Mouse (Mus musculus) heart, adult 2 months (tissue): ENCODE measurements around the gene Slc7a9. TPM values are rescaled to one million over a fixed set of nuclear protein-coding genes. Genes with fewer than 3 reads are reported as not detected.

Experiments used
- DNase-seq, 2 experiments: peaks; one replicate each; pipeline ENCODE4 v3.0.0; 2021
- H3K27ac ChIP-seq: fragments of 200-600 bp; 2 replicates; pipeline ENCODE4 v1.8.1; 2022
- H3K27me3 ChIP-seq: fragments of 200-500 bp; 2 replicates; pipeline ENCODE4 v1.6.1; 2012; ENCODE audit warnings: mild to moderate bottlenecking, low read length, inconsistent platforms, mixed read lengths; ENCODE audit not compliant: control insufficient read depth, insufficient read depth
- H3K36me3 ChIP-seq: fragments of 200-500 bp; 2 replicates; pipeline ENCODE4 v1.6.1; 2012; ENCODE audit warnings: low read length, inconsistent platforms; ENCODE audit not compliant: control insufficient read depth, insufficient read depth
- H3K4me1 ChIP-seq: fragments of 200-500 bp; 2 replicates; pipeline ENCODE4 v1.6.1; 2011; ENCODE audit warnings: low read length; ENCODE audit not compliant: control insufficient read depth, insufficient read depth
- H3K4me3 ChIP-seq: fragments of 200-600 bp; 2 replicates; pipeline ENCODE4 v1.8.1; 2022
- H3K79me2 ChIP-seq: fragments of 200-500 bp; replicated peaks from 2 replicates; pipeline ENCODE4 v1.6.1; 2012; ENCODE audit warnings: mild to moderate bottlenecking, inconsistent platforms, low read length, moderate library complexity, mixed read lengths; ENCODE audit not compliant: control insufficient read depth, insufficient read depth
- H3K9ac ChIP-seq: fragments of 200-500 bp; 2 replicates; pipeline ENCODE4 v1.6.1; 2012; ENCODE audit warnings: low read depth, mild to moderate bottlenecking, control low read depth, inconsistent platforms, low read length, mixed read lengths
- CTCF ChIP-seq: fragments of 200-600 bp; IDR thresholded peaks from 2 replicates; pipeline ENCODE4 v1.8.1; 2022; ENCODE audit warnings: antibody characterized with exemption, mild to moderate bottlenecking, moderate library complexity
- EP300 ChIP-seq: fragments of 200-500 bp; IDR thresholded peaks from 2 replicates; pipeline ENCODE4 v1.6.1; 2011; ENCODE audit warnings: low read depth, low read length, control low read depth; ENCODE audit not compliant: insufficient read depth
- POLR2A ChIP-seq: fragments of 200-500 bp; IDR thresholded peaks from 2 replicates; pipeline ENCODE4 v1.6.1; 2011; ENCODE audit warnings: mild to moderate bottlenecking, low read depth, low read length, control low read depth; ENCODE audit not compliant: insufficient read depth
- WGBS: fragments of 180-500 bp; shearing (Covaris S2); methylation state at CpG from one replicate; pipeline ENCODE4 v1.1.7; 2018; 5-methylcytosine and 5-hydroxymethylcytosine counted together
- intact Hi-C: fragments of 180-260 bp; cut with DNase I; formaldehyde crosslinking; loops from one replicate; pipeline ENCODE4 v1.15.1; 2025
- polyA plus RNA-seq: library from polyadenylated mRNA; depleted of rRNA; stranded (reverse); fragments of >200 nt; gene quantifications from 2 replicates; pipeline ENCODE4 v1.2.3, GENCODE M21; 2012
- total RNA-seq, 2 experiments: library from RNA; stranded (reverse); gene quantifications; 2 replicates each; pipeline ENCODE4 v1.2.3; 2021

The Slc7a9 gene
- total and polyA plus RNA-seq, 3 experiments = not detected

DNA sequence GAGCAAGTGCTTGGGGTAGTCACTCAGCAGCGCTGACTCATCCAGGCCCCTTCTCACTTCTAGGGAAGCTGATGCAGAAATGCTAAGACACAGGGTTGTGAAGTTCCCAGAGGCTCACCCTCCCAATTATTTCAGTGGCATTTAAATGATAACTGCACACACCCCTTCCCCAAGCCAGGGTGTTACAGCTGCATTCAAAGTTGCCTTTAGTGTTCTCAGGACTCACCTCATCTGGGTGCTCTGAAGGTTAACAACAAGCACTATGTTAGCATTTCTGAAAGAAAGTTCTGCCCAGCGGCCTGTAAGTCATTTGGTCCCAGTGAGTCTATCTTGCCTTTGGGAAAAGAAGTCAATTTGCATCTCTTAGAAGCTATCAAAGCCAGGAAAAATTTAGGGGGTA lies 19.3 kb downstream of the Slc7a9 start:
- TF ChIP-seq POLR2A = no peak
- TF ChIP-seq EP300 = no peak
- TF ChIP-seq CTCF = no peak
- DNase-seq = no peak
- intact Hi-C loops = no loop called here
- no peak overlapping the region for H3K27ac ChIP-seq
- no peak overlapping the region for H3K4me3 ChIP-seq
- no peaks in the 10 kb centered on the region for H3K36me3 ChIP-seq
- WGBS = 72% methylated on average over 2 of the region's 2 CpGs
- H3K79me2 ChIP-seq = no peaks in the 10 kb centered on the region
- H3K27me3 ChIP-seq = no peaks in the 10 kb centered on the region
- no peak overlapping the region for H3K9ac ChIP-seq
- no peaks in the 10 kb centered on the region for H3K4me1 ChIP-seq

DNA sequence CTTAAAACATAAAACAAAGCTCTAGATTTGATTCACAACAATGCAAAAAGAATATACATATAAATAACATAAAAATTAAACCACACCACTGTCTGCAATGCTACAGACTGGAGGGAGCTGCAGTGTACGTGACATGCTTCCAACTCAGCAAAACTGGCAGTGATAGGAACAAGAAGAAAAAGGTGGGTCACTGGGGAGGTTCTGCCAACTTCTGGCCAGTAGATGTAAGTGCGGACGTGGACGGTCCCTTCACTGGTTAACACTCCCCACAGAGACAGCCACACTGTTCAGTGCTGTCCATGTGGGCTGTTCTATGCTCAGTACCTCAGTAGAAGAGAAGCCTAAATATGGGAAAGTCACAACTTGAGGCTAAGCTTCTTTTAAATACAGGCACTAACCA lies 22.2 kb downstream of the Slc7a9 start:
- Histone ChIP-seq H3K4me1 (no peaks in the 10 kb centered on the region), H3K4me3 (no peak overlapping the region), H3K9ac (no peak overlapping the region), H3K27me3 (no peaks in the 10 kb centered on the region), H3K36me3 (no peaks in the 10 kb centered on the region), H3K27ac (no peak overlapping the region), H3K79me2 (no peaks in the 10 kb centered on the region)
- TF ChIP-seq EP300 (no peak), POLR2A (no peak), CTCF (no peak)
- DNase-seq = no peak
- intact Hi-C loops = no loop called here
- WGBS = 44% methylated on average over 4 of the region's 4 CpGs

DNA sequence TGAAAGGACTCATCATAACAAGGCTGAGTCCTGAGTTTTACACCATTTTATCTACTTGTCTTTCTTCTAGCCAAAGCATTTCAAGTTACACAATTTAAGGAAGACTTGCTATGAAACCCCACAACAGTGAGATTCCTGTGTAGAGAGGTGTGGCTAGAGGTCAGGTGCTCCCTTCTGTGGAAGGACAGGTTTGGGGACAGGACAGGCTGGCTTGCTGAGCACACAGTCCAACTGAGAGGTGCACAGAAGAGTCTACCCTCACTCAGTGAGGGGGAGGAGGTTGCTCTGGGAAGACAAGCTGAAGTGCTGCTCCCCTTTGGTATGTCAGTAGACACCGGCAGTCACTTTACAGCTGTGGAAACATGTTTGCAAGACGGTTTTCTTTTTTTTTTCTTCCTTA lies 27.9 kb downstream of the Slc7a9 start:
- Histone ChIP-seq H3K79me2 (no peaks in the 10 kb centered on the region), H3K4me1 (no peaks in the 10 kb centered on the region), H3K4me3 (no peak overlapping the region), H3K36me3 (no peaks in the 10 kb centered on the region), H3K27me3 (no peaks in the 10 kb centered on the region), H3K9ac (no peak overlapping the region), H3K27ac (no peak overlapping the region)
- no peak for DNase-seq
- 67% methylated on average over 2 of the region's 2 CpGs for WGBS
- intact Hi-C loops = no loop called here
- TF ChIP-seq POLR2A (no peak), EP300 (no peak), CTCF (no peak)

DNA sequence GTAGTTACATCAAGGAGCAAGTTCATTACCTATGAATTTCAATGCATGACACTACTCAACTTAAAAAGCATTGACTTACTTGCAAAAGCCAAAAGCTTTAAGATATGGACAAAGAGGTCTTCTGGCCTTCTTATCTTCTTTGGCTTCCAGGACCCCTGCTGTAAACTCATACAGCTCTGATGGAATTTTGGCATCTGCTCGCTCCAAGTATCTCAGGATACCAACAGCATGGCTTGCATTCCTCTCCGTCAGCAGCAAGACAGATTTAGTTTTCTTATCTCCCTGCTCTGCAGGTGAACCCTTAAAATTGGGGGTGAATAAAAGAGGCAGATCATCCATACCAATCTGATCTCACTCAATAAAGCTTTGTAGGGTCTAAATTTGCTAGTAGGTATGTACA lies 36.5 kb downstream of the Slc7a9 start:
- no peak for TF ChIP-seq CTCF
- no peak for TF ChIP-seq EP300
- no peak for TF ChIP-seq POLR2A
- H3K4me1 ChIP-seq = no peaks in the 10 kb centered on the region; the same call in 1 of the 2 replicates
- DNase-seq = no peak
- no peak overlapping the region for H3K27ac ChIP-seq
- 40% methylated on average over 2 of the region's 2 CpGs for WGBS
- no peaks in the 10 kb centered on the region for H3K36me3 ChIP-seq
- H3K9ac ChIP-seq = no peak overlapping the region
- no peaks in the 10 kb centered on the region for H3K27me3 ChIP-seq
- intact Hi-C loops = no loop called here
- H3K4me3 ChIP-seq = no peak overlapping the region
- no peaks in the 10 kb centered on the region for H3K79me2 ChIP-seq

GRCm38 (mm10) chr7:35486553-35486952 lies 38.0 kb downstream of the Slc7a9 start:
- Histone ChIP-seq H3K27ac (no peak overlapping the region), H3K27me3 (no peaks in the 10 kb centered on the region), H3K4me3 (no peak overlapping the region), H3K4me1 (no peaks in the 10 kb centered on the region; the same call in 1 of the 2 replicates), H3K79me2 (no peaks in the 10 kb centered on the region), H3K36me3 (no peaks in the 10 kb centered on the region), H3K9ac (no peak overlapping the region)
- no peak for TF ChIP-seq POLR2A
- no peak for TF ChIP-seq CTCF
- no peak for TF ChIP-seq EP300
- no peak for DNase-seq
- intact Hi-C loops = no loop called here
- 73% methylated on average over 8 of the region's 8 CpGs for WGBS

- Histone ChIP-seq H3K4me3 (no peak overlapping the region), H3K27ac (no peak overlapping the region), H3K4me1 (no peaks in the 10 kb centered on the region; the same call in 1 of the 2 replicates), H3K36me3 (no peaks in the 10 kb centered on the region), H3K79me2 (no peaks in the 10 kb centered on the region), H3K9ac (no peak overlapping the region), H3K27me3 (no peaks in the 10 kb centered on the region)
- no peak for TF ChIP-seq CTCF
- no peak for TF ChIP-seq POLR2A
- no peak for TF ChIP-seq EP300
- DNase-seq = no peak
- intact Hi-C loops = no loop called here
- 99% methylated on average over 2 of the region's 2 CpGs for WGBS
Measured at GRCm38 (mm10) chr7:35490186-35490585, 41.6 kb downstream of the Slc7a9 start.
